Mouse (Mus musculus): ENCODE measurements at regions not wholly inside any gene's neighbourhood (a gene's known extent, or its start where the extent isn't known, plus 50 kb on each side); places are given as distances from the start of the nearest gene placed in this dataset.

DNA sequence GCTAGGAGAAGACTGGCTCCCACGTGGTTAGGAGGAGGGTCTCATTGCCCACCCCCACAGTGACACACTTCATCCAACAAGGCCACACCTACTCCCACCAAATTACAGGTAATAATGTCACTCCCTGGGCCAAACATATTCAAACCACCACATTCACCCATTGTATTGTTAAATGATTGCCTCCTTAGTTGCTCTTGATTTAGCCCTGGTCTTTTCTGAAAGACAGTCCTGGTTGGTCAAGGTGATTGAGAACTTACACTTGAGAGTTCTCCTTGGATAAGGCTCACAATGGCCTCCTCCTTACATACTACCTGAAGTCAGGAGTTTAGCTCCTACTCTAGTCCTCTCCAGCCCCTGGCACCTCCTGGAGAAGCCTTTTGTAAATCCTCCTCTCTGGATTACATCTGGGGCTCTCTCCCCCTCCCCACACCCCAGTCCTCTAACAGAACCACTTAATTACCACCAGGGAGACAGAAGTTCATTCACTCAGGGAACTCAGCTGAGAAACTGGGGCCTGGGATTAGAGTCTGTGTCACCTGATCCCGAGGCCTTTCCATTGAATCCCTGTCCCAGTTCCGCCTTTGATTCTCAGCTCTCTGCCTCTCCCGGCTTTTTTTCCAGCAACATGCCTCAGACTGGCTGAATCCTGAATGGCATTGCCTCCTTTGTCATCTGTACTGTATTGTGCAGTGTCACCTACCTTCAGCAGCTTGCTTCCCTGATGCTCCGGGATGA lies 122.3 kb upstream of the Tle3 start:
- H3K4me1 ChIP-seq (ENCODE audit: control insufficient read depth, insufficient read depth, low read length) = peaks cover 4% of the 10 kb centered on the region; the same call in 1 of the 2 replicates
- no peak overlapping the region for H3K9ac ChIP-seq (ENCODE audit: low read length)
- ATAC-seq = peak; percentile 34; the same call in 1 of the 2 replicates
- 0 out of 2 replicates have a peak, but pooled peaks cover 5% of the 10 kb centered on the region for H3K9me3 ChIP-seq (replicated peaks; ENCODE audit: control insufficient read depth, low read length)
- DNase-seq (ENCODE audit: low spot score) = peak; percentile 45
- H3K4me3 ChIP-seq (ENCODE audit: low read depth, low read length) = no peak overlapping the region
- H3K27ac ChIP-seq (ENCODE audit: low read depth, low read length) = no peak overlapping the region
- H3K27me3 ChIP-seq (replicated peaks; ENCODE audit: control insufficient read depth, insufficient read depth, low read length) = no peaks in the 10 kb centered on the region
- no peak overlapping the region for H3K4me2 ChIP-seq (ENCODE audit: low read length)
- WGBS = 17% methylated on average over 5 of the region's 5 CpGs
- H3K36me3 ChIP-seq (ENCODE audit: control insufficient read depth, insufficient read depth, low read length) = no peaks in the 10 kb centered on the region

GRCm38 (mm10) chr9:61251606-61252005 lies 120.6 kb upstream of the Tle3 start:
- WGBS = 58% methylated on average over 6 of the region's 6 CpGs
- no peaks in the 10 kb centered on the region for H3K36me3 ChIP-seq (ENCODE audit: control insufficient read depth, insufficient read depth, low read length)
- no peaks in the 10 kb centered on the region for H3K27me3 ChIP-seq (replicated peaks; ENCODE audit: control insufficient read depth, insufficient read depth, low read length)
- H3K4me3 ChIP-seq (ENCODE audit: low read depth, low read length) = no peak overlapping the region
- no peaks in the 10 kb centered on the region for H3K9me3 ChIP-seq (replicated peaks; ENCODE audit: control insufficient read depth, low read length)
- H3K4me1 ChIP-seq (ENCODE audit: control insufficient read depth, insufficient read depth, low read length) = peaks cover 4% of the 10 kb centered on the region; the same call in 1 of the 2 replicates
- ATAC-seq (no peak), DNase-seq (ENCODE audit: low spot score) (no peak)
- H3K27ac ChIP-seq (ENCODE audit: low read depth, low read length) = no peak overlapping the region
- H3K4me2 ChIP-seq (ENCODE audit: low read length) = no peak overlapping the region
- no peak overlapping the region for H3K9ac ChIP-seq (ENCODE audit: low read length)

GRCm38 (mm10) chr9:61253761-61254160 lies 118.4 kb upstream of the Tle3 start:
- H3K9me3 ChIP-seq (replicated peaks; ENCODE audit: control insufficient read depth, low read length) = no peaks in the 10 kb centered on the region
- no peak overlapping the region for H3K4me3 ChIP-seq (ENCODE audit: low read depth, low read length)
- no peak overlapping the region for H3K4me2 ChIP-seq (ENCODE audit: low read length)
- WGBS = 73% methylated on average over 3 of the region's 3 CpGs
- H3K4me1 ChIP-seq (ENCODE audit: control insufficient read depth, insufficient read depth, low read length) = peaks cover 4% of the 10 kb centered on the region; the same call in 1 of the 2 replicates
- no peaks in the 10 kb centered on the region for H3K36me3 ChIP-seq (ENCODE audit: control insufficient read depth, insufficient read depth, low read length)
- no peak overlapping the region for H3K9ac ChIP-seq (ENCODE audit: low read length)
- no peaks in the 10 kb centered on the region for H3K27me3 ChIP-seq (replicated peaks; ENCODE audit: control insufficient read depth, insufficient read depth, low read length)
- H3K27ac ChIP-seq (ENCODE audit: low read depth, low read length) = no peak overlapping the region
- no peak for DNase-seq (ENCODE audit: low spot score)
- ATAC-seq = no peak

- peaks cover 18% of the 10 kb centered on the region for H3K4me1 ChIP-seq (ENCODE audit: control insufficient read depth, insufficient read depth, low read length)
- ATAC-seq = no peak
- H3K27me3 ChIP-seq (replicated peaks; ENCODE audit: control insufficient read depth, insufficient read depth, low read length) = no peaks in the 10 kb centered on the region
- no peak overlapping the region for H3K27ac ChIP-seq (ENCODE audit: low read depth, low read length)
- no peak overlapping the region for H3K4me3 ChIP-seq (ENCODE audit: low read depth, low read length)
- no peak for DNase-seq (ENCODE audit: low spot score)
- WGBS = 70% methylated on average over 4 of the region's 4 CpGs
- no peak overlapping the region for H3K4me2 ChIP-seq (ENCODE audit: low read length)
- H3K9ac ChIP-seq (ENCODE audit: low read length) = no peak overlapping the region
- no peaks in the 10 kb centered on the region for H3K36me3 ChIP-seq (ENCODE audit: control insufficient read depth, insufficient read depth, low read length)
- no peaks in the 10 kb centered on the region for H3K9me3 ChIP-seq (replicated peaks; ENCODE audit: control insufficient read depth, low read length)
Observed at GRCm38 (mm10) chr9:61257488-61257887, 114.7 kb upstream of the Tle3 start.

GRCm38 (mm10) chr9:61258100-61258499 lies 114.1 kb upstream of the Tle3 start:
- H3K4me1 ChIP-seq (ENCODE audit: control insufficient read depth, insufficient read depth, low read length) = peaks cover 18% of the 10 kb centered on the region
- DNase-seq (ENCODE audit: low spot score) = no peak
- H3K27me3 ChIP-seq (replicated peaks; ENCODE audit: control insufficient read depth, insufficient read depth, low read length) = no peaks in the 10 kb centered on the region
- no peaks in the 10 kb centered on the region for H3K36me3 ChIP-seq (ENCODE audit: control insufficient read depth, insufficient read depth, low read length)
- no peak overlapping the region for H3K27ac ChIP-seq (ENCODE audit: low read depth, low read length)
- H3K4me2 ChIP-seq (ENCODE audit: low read length) = no peak overlapping the region
- H3K4me3 ChIP-seq (ENCODE audit: low read depth, low read length) = no peak overlapping the region
- 71% methylated on average over 5 of the region's 5 CpGs for WGBS
- no peaks in the 10 kb centered on the region for H3K9me3 ChIP-seq (replicated peaks; ENCODE audit: control insufficient read depth, low read length)
- no peak overlapping the region for H3K9ac ChIP-seq (ENCODE audit: low read length)
- ATAC-seq = no peak

DNA sequence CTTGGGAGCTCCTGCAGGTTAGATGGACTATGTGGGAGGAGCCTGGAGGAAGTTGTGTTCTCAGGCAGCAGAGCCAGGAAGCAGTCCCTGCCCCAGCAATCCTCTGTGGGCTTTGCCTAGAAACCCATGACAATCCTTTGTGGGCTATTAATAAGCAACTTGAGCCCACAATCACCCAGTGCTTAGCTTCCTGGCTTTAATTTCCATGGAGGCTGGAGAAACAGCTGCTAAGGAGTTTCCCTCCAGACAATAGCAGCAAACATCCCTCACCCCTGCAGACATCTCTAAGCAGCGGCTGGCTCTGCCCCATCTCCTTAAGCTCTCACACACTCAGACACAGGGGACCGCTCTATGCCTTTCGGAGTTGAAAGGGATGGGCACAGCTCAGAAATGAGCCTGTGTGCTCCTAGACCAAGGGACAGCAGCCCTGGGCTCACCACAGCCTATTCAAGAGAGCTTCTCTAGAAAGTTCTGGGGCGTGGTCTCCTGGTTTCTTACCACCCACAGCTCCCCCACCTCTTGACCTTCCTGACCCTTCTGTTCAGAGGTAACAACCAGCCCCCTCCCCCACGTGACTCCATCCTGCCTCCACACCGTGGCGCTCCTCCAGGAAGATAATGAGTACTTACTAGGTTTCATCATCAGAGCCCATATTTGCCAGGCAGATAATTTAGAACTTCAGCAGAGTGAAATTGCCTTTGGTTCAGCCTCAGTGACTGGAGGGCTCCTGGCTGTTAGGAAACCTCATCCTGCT lies 112.6 kb upstream of the Tle3 start:
- ATAC-seq (no peak), DNase-seq (ENCODE audit: low spot score) (no peak)
- no peaks in the 10 kb centered on the region for H3K27me3 ChIP-seq (replicated peaks; ENCODE audit: control insufficient read depth, insufficient read depth, low read length)
- H3K9ac ChIP-seq (ENCODE audit: low read length) = no peak overlapping the region
- no peak overlapping the region for H3K4me2 ChIP-seq (ENCODE audit: low read length)
- no peak overlapping the region for H3K27ac ChIP-seq (ENCODE audit: low read depth, low read length)
- H3K36me3 ChIP-seq (ENCODE audit: control insufficient read depth, insufficient read depth, low read length) = no peaks in the 10 kb centered on the region
- WGBS = 16% methylated on average over 7 of the region's 7 CpGs
- H3K4me3 ChIP-seq (ENCODE audit: low read depth, low read length) = no peak overlapping the region
- H3K9me3 ChIP-seq (replicated peaks; ENCODE audit: control insufficient read depth, low read length) = no peaks in the 10 kb centered on the region
- H3K4me1 ChIP-seq (ENCODE audit: control insufficient read depth, insufficient read depth, low read length) = peaks cover 18% of the 10 kb centered on the region

- ATAC-seq (no peak), DNase-seq (ENCODE audit: low spot score) (no peak)
- Histone ChIP-seq H3K9me3 (replicated peaks; ENCODE audit: control insufficient read depth, low read length) (peaks cover 6% of the 10 kb centered on the region; the same call in 1 of the 2 replicates), H3K4me3 (ENCODE audit: low read depth, low read length) (no peak overlapping the region), H3K4me2 (ENCODE audit: low read length) (no peak overlapping the region), H3K36me3 (ENCODE audit: control insufficient read depth, insufficient read depth, low read length) (no peaks in the 10 kb centered on the region), H3K4me1 (ENCODE audit: control insufficient read depth, insufficient read depth, low read length) (peaks cover 18% of the 10 kb centered on the region), H3K27ac (ENCODE audit: low read depth, low read length) (no peak overlapping the region), H3K27me3 (replicated peaks; ENCODE audit: control insufficient read depth, insufficient read depth, low read length) (no peaks in the 10 kb centered on the region), H3K9ac (ENCODE audit: low read length) (no peak overlapping the region)
- WGBS = 72% methylated on average over 6 of the region's 6 CpGs
Observed at GRCm38 (mm10) chr9:61261263-61261662, 110.9 kb upstream of the Tle3 start.

DNA sequence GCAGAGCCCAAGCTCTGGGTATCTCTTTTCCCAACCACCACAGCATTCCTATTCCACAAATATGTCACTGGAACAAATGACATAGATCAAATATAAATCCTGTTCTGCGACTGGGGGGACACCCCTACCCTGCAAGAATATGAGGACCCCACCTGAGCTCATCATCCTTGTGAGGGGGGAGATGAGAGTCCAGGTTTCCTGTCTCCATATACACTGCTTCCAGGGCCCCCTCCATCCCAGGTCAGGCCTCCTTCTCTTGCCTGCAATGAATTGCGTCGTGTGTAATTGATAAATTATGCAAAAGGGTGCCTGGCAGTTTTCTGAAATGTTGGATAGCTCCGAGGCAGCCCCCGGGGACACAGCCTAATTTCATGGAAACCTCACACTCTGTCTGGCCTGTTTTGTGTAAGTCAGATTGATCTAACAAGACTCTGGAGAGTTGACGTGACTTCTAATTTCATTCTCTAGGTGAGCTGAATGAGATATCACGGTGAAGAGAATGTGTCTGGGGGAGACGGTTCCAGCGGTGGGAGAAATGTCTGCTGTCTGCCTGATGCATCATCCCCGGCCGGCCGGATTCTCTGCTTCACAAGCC lies 110.3 kb upstream of the Tle3 start:
- Histone ChIP-seq H3K4me2 (ENCODE audit: low read length) (no peak overlapping the region), H3K27me3 (replicated peaks; ENCODE audit: control insufficient read depth, insufficient read depth, low read length) (no peaks in the 10 kb centered on the region), H3K9me3 (replicated peaks; ENCODE audit: control insufficient read depth, low read length) (peaks cover 6% of the 10 kb centered on the region; the same call in 1 of the 2 replicates), H3K9ac (ENCODE audit: low read length) (no peak overlapping the region), H3K4me3 (ENCODE audit: low read depth, low read length) (no peak overlapping the region), H3K27ac (ENCODE audit: low read depth, low read length) (no peak overlapping the region), H3K36me3 (ENCODE audit: control insufficient read depth, insufficient read depth, low read length) (no peaks in the 10 kb centered on the region), H3K4me1 (ENCODE audit: control insufficient read depth, insufficient read depth, low read length) (peaks cover 18% of the 10 kb centered on the region)
- no peak for ATAC-seq
- no peak for DNase-seq (ENCODE audit: low spot score)
- WGBS = 43% methylated on average over 12 of the region's 12 CpGs
